Mouse (Mus musculus) heart, adult 2 months (tissue): Measurements from ENCODE around the gene Ccdc62.

Source experiments
- EP300 ChIP-seq: fragments of 200-500 bp; IDR thresholded peaks from 2 replicates; pipeline ENCODE4 v1.6.1; 2011; ENCODE audit warnings: low read depth, low read length, control low read depth; ENCODE audit not compliant: insufficient read depth
- POLR2A ChIP-seq: fragments of 200-500 bp; IDR thresholded peaks from 2 replicates; pipeline ENCODE4 v1.6.1; 2011; ENCODE audit warnings: mild to moderate bottlenecking, low read depth, low read length, control low read depth; ENCODE audit not compliant: insufficient read depth

DNA sequence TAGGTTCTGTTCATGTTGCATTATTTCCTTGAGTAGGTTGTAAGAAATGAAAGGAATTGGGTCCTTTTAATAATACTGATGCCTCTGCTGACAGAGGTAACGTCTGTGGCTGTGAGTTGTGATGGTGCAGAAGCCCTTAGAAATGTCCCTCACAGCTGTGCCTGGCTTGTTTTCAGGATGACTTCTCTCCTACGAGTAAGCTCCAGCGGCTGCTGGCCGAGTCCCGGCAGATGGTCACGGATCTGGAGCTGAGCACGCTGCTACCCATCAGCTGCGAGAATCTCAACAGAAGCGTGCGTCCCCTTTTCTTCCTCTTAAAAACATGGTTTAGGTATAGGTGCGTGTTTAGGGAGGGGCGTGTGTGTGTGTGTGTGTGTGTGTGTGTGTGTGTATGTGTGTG, 30.6 kb downstream of the Ccdc62 start:
- TF ChIP-seq POLR2A (no peak), EP300 (no peak)
